Mouse (Mus musculus) hindbrain, postnatal 0 days (tissue): Measurements from ENCODE around the gene Zfp82. TPM values are rescaled to one million over a fixed set of nuclear protein-coding genes. Genes with fewer than 3 reads are reported as not detected.

Source experiments
- ATAC-seq: fragments of 200-750 bp; cut with Nextera tagmentation; 2 replicates; pipeline ENCODE4 v1.8.0; 2017; ENCODE audit warnings: mild to moderate bottlenecking, moderate TSS enrichment, moderate library complexity
- DNase-seq: peaks from one replicate; pipeline ENCODE4 v3.0.0-alpha.2; 2015; ENCODE audit warnings: low spot score
- H3K27ac ChIP-seq: fragments of 300-500 bp; sonication (generic); 2 replicates; pipeline ENCODE4 v1.5.1; 2014; ENCODE audit warnings: mild to moderate bottlenecking
- H3K27me3 ChIP-seq: fragments of 300-500 bp; sonication (generic); 2 replicates; pipeline ENCODE4 v1.6.1; 2014; ENCODE audit warnings: low read length, mixed read lengths; ENCODE audit not compliant: insufficient read depth
- H3K36me3 ChIP-seq: fragments of 300-500 bp; sonication (generic); 2 replicates; pipeline ENCODE4 v1.6.1; 2014; ENCODE audit warnings: low read length, mixed read lengths; ENCODE audit not compliant: insufficient read depth
- H3K4me1 ChIP-seq: fragments of 300-500 bp; sonication (generic); 2 replicates; pipeline ENCODE4 v1.6.1; 2014; ENCODE audit warnings: antibody characterized with exemption, low read length, mixed read lengths; ENCODE audit not compliant: insufficient read depth
- H3K4me2 ChIP-seq: fragments of 300-500 bp; sonication (generic); 2 replicates; pipeline ENCODE4 v1.6.1; 2014; ENCODE audit warnings: low read depth, mild to moderate bottlenecking, low read length, moderate library complexity, mixed read lengths
- H3K4me3 ChIP-seq: fragments of 300-500 bp; sonication (generic); 2 replicates; pipeline ENCODE4 v1.5.1; 2014; ENCODE audit warnings: low read length
- H3K9ac ChIP-seq: fragments of 300-500 bp; sonication (generic); replicated peaks from 2 replicates; pipeline ENCODE4 v1.6.1; 2014; ENCODE audit warnings: mild to moderate bottlenecking, low read length, moderate library complexity, mixed read lengths
- H3K9me3 ChIP-seq: fragments of 300-500 bp; sonication (generic); 2 replicates; pipeline ENCODE4 v1.6.1; 2016; ENCODE audit warnings: low read length, mixed read lengths
- CTCF ChIP-seq: IDR thresholded peaks from 2 replicates; pipeline ENCODE4 v1.5.1; 2016; ENCODE audit warnings: antibody characterized with exemption, control low read depth, low read depth
- WGBS: fragments of 180-500 bp; shearing (Covaris S2); extraction: QIAGEN DNeasy Blood & Tissue Kit; methylation state at CpG from one replicate; pipeline ENCODE4 v1.1.7; 2014; 5-methylcytosine and 5-hydroxymethylcytosine counted together
- polyA plus RNA-seq: library from polyadenylated mRNA; unstranded; fragments of >200 nt; fragmentation: Nextera tagmentation; extraction: Ambion mirVana; gene quantifications from 2 replicates; pipeline ENCODE4 v1.2.1, GENCODE M21; 2015
- total RNA-seq: library from RNA; depleted of rRNA; stranded (reverse); fragments of >200 nt; gene quantifications from 2 replicates; pipeline ENCODE4 v1.2.3, GENCODE M21; 2014

Gene Zfp82
- total and polyA plus RNA-seq, 2 experiments from 2014 or later, result 4.0 to 5.4 TPM

DNA sequence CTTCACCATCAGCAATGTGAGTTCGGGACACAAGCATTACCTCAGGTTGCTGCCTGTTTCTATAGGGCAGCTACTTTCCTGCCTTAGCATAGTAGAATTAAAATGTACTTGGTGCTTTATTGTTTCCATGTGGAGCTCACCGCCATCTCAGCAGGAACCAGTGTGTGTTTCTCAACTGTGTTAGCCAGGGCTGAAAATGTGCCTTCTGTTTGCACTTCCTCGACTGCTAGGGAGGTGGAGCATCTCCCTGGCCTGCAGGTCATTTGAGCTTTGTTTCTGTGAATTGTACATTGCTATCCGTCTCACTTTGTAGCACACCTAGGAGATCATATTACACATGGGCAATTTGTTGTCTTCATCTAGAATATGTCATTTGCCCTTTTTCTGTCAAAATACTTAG is 45.4 kb downstream of the Zfp82 start:
- no peak for TF ChIP-seq CTCF
- no peak overlapping the region for H3K9ac ChIP-seq
- H3K9me3 ChIP-seq, result no peaks in the 10 kb centered on the region
- DNase-seq (no peak), ATAC-seq (no peak)
- 72% methylated on average over 4 of the region's 4 CpGs for WGBS
- no peak overlapping the region for H3K4me3 ChIP-seq
- no peak overlapping the region for H3K27ac ChIP-seq
- H3K4me2 ChIP-seq, result no peak overlapping the region
- H3K36me3 ChIP-seq, result peaks cover 29% of the 10 kb centered on the region
- H3K27me3 ChIP-seq, result no peaks in the 10 kb centered on the region
- no peaks in the 10 kb centered on the region for H3K4me1 ChIP-seq

DNA sequence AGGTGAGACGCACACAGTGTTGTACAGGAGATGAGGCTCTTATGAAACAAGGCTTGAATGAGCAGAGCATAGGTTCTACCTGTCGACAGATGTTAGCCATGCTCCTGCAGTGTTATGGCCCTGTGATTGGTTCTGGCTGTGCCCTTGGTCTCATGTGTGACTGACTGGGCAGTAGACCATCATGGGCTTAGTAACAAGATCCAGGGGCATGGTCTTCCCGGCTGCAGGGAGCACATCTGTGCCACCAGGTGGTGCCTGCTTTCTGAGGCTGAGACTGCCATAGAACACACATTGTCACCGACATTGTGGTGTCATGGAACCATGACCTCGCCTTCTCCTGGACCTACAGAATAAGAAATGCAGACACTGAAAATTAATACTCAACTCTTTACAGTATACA is 47.3 kb downstream of the Zfp82 start:
- H3K9ac ChIP-seq, result no peak overlapping the region
- peaks cover 35% of the 10 kb centered on the region for H3K36me3 ChIP-seq
- DNase-seq, result no peak
- H3K4me2 ChIP-seq, result no peak overlapping the region
- H3K4me3 ChIP-seq, result no peak overlapping the region
- no peaks in the 10 kb centered on the region for H3K27me3 ChIP-seq
- ATAC-seq, result no peak
- peak; percentile 28; the same call in 1 of the 2 replicates for TF ChIP-seq CTCF
- no peaks in the 10 kb centered on the region for H3K4me1 ChIP-seq
- WGBS, result 72% methylated on average over 5 of the region's 5 CpGs
- no peak overlapping the region for H3K27ac ChIP-seq
- H3K9me3 ChIP-seq, result no peaks in the 10 kb centered on the region

DNA sequence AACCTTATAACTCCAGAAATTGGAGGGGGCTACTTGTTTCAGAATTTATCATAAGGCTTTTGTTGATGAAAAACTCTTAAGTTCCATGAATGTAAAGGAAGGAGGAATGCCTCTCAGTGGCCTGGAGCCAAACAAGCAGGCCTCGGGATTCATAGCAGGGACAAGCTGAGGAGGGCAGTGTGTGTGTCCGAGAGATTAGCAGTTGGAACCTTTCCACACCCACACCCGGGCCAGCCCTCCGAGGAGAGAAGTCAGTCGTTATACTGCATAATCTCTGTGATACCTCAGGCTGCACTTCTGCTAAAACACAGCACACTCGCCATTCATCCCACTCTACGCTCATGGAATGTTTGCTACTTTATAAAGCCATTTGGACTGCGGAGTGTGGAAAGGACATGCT is 48.9 kb downstream of the Zfp82 start:
- H3K4me2 ChIP-seq, result no peak overlapping the region
- 82% methylated on average over 8 of the region's 8 CpGs for WGBS
- TF ChIP-seq CTCF, result no peak
- H3K27me3 ChIP-seq, result no peaks in the 10 kb centered on the region
- no peak for DNase-seq
- H3K9me3 ChIP-seq, result no peaks in the 10 kb centered on the region
- no peak for ATAC-seq
- no peak overlapping the region for H3K9ac ChIP-seq
- H3K4me3 ChIP-seq, result no peak overlapping the region
- peaks cover 37% of the 10 kb centered on the region for H3K36me3 ChIP-seq
- no peaks in the 10 kb centered on the region for H3K4me1 ChIP-seq
- no peak overlapping the region for H3K27ac ChIP-seq

DNA sequence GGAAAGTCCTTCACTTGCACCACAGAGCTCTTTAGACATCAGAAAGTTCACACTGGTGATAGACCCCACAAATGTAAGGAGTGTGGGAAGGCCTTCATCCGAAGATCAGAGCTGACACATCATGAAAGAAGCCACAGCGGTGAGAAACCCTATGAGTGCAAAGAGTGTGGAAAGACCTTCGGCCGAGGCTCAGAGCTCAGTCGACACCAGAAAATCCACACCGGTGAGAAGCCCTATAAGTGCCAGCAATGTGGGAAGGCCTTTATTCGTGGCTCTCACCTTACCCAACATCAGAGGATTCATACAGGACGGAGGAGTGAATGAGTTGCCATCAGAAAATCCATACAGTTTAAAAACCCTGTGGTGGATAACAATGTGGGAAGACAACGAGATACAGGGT is 49.4 kb downstream of the Zfp82 start:
- no peak overlapping the region for H3K4me3 ChIP-seq
- DNase-seq (no peak), ATAC-seq (no peak)
- peaks cover 42% of the 10 kb centered on the region for H3K36me3 ChIP-seq
- no peaks in the 10 kb centered on the region for H3K9me3 ChIP-seq
- H3K27ac ChIP-seq, result no peak overlapping the region
- no peaks in the 10 kb centered on the region for H3K4me1 ChIP-seq
- H3K4me2 ChIP-seq, result no peak overlapping the region
- H3K27me3 ChIP-seq, result no peaks in the 10 kb centered on the region
- WGBS, result 95% methylated on average over 9 of the region's 9 CpGs
- no peak for TF ChIP-seq CTCF
- no peak overlapping the region for H3K9ac ChIP-seq

DNA sequence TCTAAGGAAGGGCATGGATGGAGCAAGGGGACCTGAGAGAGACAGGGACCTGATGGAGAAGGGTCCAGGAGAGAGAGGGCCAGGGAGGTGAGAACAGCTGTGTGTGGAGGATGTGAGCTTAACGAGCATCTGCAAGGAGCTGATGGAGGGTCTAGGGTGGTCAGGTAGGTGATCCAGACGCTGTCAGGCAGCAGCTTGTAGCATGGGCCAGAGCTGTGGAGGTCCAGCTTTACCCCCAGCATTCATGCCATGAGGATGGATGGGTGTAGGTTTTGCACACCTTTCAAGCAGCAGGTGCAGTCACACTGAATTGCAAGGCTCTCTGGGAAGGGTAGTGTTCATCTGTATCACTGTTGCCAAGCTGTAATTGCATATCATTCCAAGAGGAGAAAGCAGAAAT is 53.2 kb downstream of the Zfp82 start:
- Histone ChIP-seq H3K9me3 (no peaks in the 10 kb centered on the region), H3K27me3 (no peaks in the 10 kb centered on the region), H3K4me1 (no peaks in the 10 kb centered on the region), H3K9ac (no peak overlapping the region), H3K27ac (no peak overlapping the region), H3K36me3 (peaks cover 49% of the 10 kb centered on the region), H3K4me3 (no peak overlapping the region), H3K4me2 (no peak overlapping the region)
- ATAC-seq, result no peak
- WGBS, result 88% methylated on average over 2 of the region's 2 CpGs
- TF ChIP-seq CTCF, result no peak
- DNase-seq, result no peak

DNA sequence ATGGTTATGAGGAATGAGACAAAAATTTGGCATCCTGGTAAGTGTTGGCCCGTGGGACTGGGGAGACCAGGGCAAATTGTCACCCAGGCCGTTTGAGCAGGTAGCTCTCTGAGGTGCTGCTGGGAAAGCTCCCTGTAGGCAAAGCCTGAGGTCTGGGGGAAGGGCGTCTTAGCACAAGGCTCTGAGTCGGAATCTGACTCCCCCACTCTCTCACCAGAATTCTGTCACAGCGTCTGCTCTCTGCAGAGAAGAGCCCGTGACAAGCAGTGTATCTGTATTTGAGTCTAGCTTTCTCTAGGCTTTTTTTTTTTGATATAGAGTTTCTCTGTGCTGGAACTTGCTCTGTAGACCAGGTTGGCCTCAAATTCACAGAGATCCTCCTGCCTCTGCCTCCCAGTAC is 55.5 kb downstream of the Zfp82 start:
- DNase-seq (no peak), ATAC-seq (no peak)
- H3K27ac ChIP-seq, result no peak overlapping the region
- no peak overlapping the region for H3K9ac ChIP-seq
- 84% methylated on average over 6 of the region's 6 CpGs for WGBS
- H3K36me3 ChIP-seq, result peaks cover 32% of the 10 kb centered on the region; the same call in 1 of the 2 replicates
- no peak overlapping the region for H3K4me3 ChIP-seq
- TF ChIP-seq CTCF, result no peak
- H3K4me2 ChIP-seq, result no peak overlapping the region
- H3K27me3 ChIP-seq, result no peaks in the 10 kb centered on the region
- no peaks in the 10 kb centered on the region for H3K9me3 ChIP-seq
- no peaks in the 10 kb centered on the region for H3K4me1 ChIP-seq

DNA sequence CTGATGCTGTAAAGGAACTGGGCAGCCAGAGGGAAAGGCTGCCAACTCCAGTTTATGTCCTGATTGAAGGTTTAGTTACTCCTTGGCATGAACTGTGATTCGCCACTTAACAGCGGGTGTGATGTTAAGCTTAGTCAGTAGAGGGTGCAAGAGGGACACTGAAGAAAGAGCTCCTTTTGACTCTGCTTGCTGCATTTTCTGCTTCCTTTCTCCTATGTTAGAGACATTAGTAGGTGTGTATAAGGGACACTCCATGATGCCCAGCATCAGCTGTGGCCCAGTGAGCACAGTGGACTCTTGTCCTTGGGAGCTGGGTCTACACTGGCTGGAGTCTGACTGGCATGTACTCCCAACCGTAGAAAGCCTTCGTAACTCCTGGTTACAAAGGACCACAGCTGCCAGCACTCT is 59.7 kb downstream of the Zfp82 start:
- Histone ChIP-seq H3K27ac (no peak overlapping the region), H3K4me3 (no peak overlapping the region), H3K27me3 (no peaks in the 10 kb centered on the region), H3K4me2 (no peak overlapping the region), H3K36me3 (peaks cover 17% of the 10 kb centered on the region; the same call in 1 of the 2 replicates), H3K9ac (no peak overlapping the region), H3K4me1 (no peaks in the 10 kb centered on the region; the same call in 1 of the 2 replicates), H3K9me3 (no peaks in the 10 kb centered on the region)
- TF ChIP-seq CTCF, result peak; percentile 90
- 50% methylated on average over 4 of the region's 4 CpGs for WGBS
- peak; percentile 69 for ATAC-seq
- DNase-seq, result peak; percentile 84
